Mouse (Mus musculus): ENCODE measurements around the gene Celf2. TPM values are rescaled to one million over a fixed set of nuclear protein-coding genes. Genes with fewer than 3 reads are reported as not detected.
"Not testable (repeated sequence)": the region's sequence is repeated elsewhere in the genome, so short reads cannot be mapped to it uniquely, and the experiment has no call there.

Celf2 gene
- polyA plus RNA-seq, 1 experiment: 68.7 TPM

DNA sequence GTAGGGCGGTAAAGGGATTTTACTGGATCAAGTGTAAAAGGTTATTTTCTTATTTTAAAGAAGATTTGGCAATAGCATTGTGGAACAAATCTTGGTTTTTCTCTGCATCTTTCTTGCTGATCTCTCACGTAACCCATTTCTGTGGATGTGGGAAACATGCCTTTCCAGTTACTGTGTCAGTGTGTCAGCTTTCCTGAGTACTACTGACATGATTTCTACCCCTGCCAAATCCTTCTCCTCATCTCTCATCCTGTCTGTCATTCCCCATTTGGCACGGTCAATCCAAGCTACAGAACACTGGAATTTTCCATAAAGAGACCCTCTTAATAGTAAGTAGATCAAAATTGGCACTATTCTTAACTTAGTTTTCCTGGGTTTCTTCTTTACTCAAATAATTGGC lies 221.9 kb downstream of the Celf2 start:
- Histone ChIP-seq H3K27ac (ENCODE audit: insufficient read depth, low read length) (no peak overlapping the region), H3K27me3 (ENCODE audit: control insufficient read depth, insufficient read depth, low read length) (no peaks in the 10 kb centered on the region), H3K4me1 (ENCODE audit: control insufficient read depth, insufficient read depth, low read length) (no peaks in the 10 kb centered on the region), H3K4me3 (replicated peaks; ENCODE audit: insufficient read depth, low read depth, low read length) (no peak overlapping the region)
- TF ChIP-seq CTCF (IDR thresholded peaks at IDR 0.05; ENCODE audit: borderline replicate concordance, insufficient read depth, low read depth, low read length): no peak
- TF ChIP-seq POLR2A (IDR thresholded peaks at IDR 0.05; ENCODE audit: borderline replicate concordance, insufficient read depth, low read length): no peak
- no peak for DNase-seq
- 62% methylated on average over 3 of the region's 3 CpGs for WGBS

DNA sequence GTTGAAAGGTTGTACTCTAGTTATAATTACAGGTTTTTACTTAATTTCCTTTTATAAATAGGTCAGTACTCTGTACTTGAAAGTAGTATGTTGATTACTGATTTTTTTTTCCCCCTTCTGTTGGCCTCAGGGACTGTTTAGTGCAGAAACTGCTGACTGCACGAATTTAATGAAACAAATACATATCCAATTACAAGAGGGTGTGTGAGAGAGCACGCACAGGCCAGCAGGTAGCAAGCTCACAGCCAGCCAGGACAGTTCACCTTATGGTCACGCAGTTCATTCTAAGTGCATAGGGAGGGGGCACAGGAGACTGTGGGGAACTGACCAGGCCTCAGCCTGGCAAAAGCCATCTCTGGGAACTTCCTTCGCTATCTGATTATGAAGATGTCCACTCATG lies 236.1 kb downstream of the Celf2 start:
- Histone ChIP-seq H3K4me3 (replicated peaks; ENCODE audit: insufficient read depth, low read depth, low read length) (no peak overlapping the region), H3K4me1 (ENCODE audit: control insufficient read depth, insufficient read depth, low read length) (no peaks in the 10 kb centered on the region), H3K27me3 (ENCODE audit: control insufficient read depth, insufficient read depth, low read length) (no peaks in the 10 kb centered on the region), H3K27ac (ENCODE audit: insufficient read depth, low read length) (no peak overlapping the region)
- WGBS: 19% methylated on average over 4 of the region's 4 CpGs
- TF ChIP-seq CTCF (IDR thresholded peaks at IDR 0.05; ENCODE audit: borderline replicate concordance, insufficient read depth, low read depth, low read length) (no peak), POLR2A (IDR thresholded peaks at IDR 0.05; ENCODE audit: borderline replicate concordance, insufficient read depth, low read length) (no peak)
- DNase-seq: peak in 1 of 2 experiments; percentile 20

DNA sequence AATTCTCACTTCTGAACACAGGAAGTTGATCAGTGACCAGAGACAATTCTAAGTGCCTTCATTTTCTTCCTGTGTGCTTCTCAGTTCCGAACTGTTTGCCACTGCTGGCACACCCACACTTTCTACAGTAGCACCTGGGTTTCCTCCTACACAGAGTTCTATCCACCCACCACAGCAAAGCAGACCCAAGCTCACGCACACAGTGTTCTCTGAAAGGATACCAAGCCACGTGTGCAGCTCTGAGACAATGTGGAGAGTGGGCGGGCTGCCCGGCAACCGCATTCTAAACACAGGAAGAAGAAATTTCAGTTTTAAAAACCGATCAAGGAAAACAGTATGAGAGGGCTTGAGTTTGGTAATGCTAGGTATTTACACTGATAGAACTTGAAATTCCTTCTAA lies 239.3 kb downstream of the Celf2 start:
- H3K4me1 ChIP-seq (ENCODE audit: control insufficient read depth, insufficient read depth, low read length): no peaks in the 10 kb centered on the region
- no peak for DNase-seq
- WGBS: 82% methylated on average over 7 of the region's 7 CpGs
- TF ChIP-seq POLR2A (IDR thresholded peaks at IDR 0.05; ENCODE audit: borderline replicate concordance, insufficient read depth, low read length) (no peak), CTCF (IDR thresholded peaks at IDR 0.05; ENCODE audit: borderline replicate concordance, insufficient read depth, low read depth, low read length) (no peak)
- no peak overlapping the region for H3K4me3 ChIP-seq (replicated peaks; ENCODE audit: insufficient read depth, low read depth, low read length)
- no peak overlapping the region for H3K27ac ChIP-seq (ENCODE audit: insufficient read depth, low read length)
- H3K27me3 ChIP-seq (ENCODE audit: control insufficient read depth, insufficient read depth, low read length): no peaks in the 10 kb centered on the region

DNA sequence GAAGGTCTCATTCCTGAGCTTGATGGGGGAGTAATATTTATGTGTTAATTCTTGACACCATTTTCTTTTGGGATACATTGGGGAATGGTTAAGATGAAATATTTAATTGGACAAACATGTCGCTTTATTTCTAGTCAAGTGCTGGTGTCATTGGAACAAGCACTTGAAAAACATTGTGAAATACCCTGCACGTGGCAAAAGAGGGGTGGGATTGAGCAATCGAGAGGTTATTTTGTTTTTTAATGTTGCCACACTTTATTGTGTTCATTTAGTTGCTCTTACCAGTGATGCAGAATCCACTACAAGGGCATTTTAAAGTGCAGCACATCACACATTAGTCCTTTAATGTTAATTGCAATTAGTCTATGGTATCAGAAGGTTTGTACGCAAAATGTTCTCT lies 242.2 kb downstream of the Celf2 start:
- Histone ChIP-seq H3K4me1 (ENCODE audit: control insufficient read depth, insufficient read depth, low read length) (no peaks in the 10 kb centered on the region), H3K27ac (ENCODE audit: insufficient read depth, low read length) (no peak overlapping the region), H3K4me3 (replicated peaks; ENCODE audit: insufficient read depth, low read depth, low read length) (no peak overlapping the region), H3K27me3 (ENCODE audit: control insufficient read depth, insufficient read depth, low read length) (no peaks in the 10 kb centered on the region)
- TF ChIP-seq POLR2A (IDR thresholded peaks at IDR 0.05; ENCODE audit: borderline replicate concordance, insufficient read depth, low read length): no peak
- DNase-seq: no peak
- 95% methylated on average over 4 of the region's 4 CpGs for WGBS

DNA sequence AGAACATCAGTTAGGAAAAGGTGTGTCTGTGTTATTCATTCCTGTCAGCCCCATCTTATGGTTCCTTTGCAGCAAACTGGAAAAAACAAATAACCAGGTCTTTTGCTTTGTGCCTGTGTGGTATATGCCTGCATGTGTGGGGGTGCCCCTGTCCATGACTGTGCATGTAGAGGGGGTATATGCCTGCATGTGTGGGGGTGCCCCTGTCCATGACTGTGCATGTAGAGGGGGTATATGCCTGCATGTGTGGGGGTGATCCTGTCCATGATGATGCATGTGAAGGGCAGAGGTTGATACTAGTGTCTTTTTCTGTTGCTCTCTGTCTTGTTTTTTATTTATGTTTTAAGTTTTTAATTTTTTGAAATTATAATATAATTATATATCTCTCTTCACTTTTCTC lies 246.7 kb downstream of the Celf2 start:
- not testable (repeated sequence) for DNase-seq; H3K27me3 ChIP-seq (ENCODE audit: control insufficient read depth, insufficient read depth, low read length); H3K4me1 ChIP-seq (ENCODE audit: control insufficient read depth, insufficient read depth, low read length); H3K27ac ChIP-seq (ENCODE audit: insufficient read depth, low read length); H3K4me3 ChIP-seq (replicated peaks; ENCODE audit: insufficient read depth, low read depth, low read length)

DNA sequence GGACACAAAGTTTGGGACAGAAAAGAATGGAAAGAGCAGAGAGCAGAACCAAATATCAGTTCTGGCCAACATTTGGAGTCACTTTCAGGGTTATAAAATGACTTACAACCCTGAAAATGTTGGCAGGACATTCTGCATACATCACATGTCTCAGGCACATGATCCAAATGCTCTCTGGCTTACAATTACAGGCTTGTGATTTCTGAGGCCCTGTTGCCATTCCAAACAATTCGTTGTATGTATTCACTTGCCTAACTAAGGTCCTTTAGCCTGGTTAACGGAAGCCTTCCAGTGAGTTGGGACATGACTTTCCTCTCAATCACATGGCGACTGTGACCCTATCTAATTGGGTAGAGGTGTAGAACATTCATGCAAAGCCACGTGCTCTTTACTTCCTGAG lies 249.2 kb downstream of the Celf2 start:
- H3K4me1 ChIP-seq (ENCODE audit: control insufficient read depth, insufficient read depth, low read length): no peaks in the 10 kb centered on the region
- 70% methylated on average over 4 of the region's 4 CpGs for WGBS
- no peak overlapping the region for H3K4me3 ChIP-seq (replicated peaks; ENCODE audit: insufficient read depth, low read depth, low read length)
- no peak for TF ChIP-seq CTCF (IDR thresholded peaks at IDR 0.05; ENCODE audit: borderline replicate concordance, insufficient read depth, low read depth, low read length)
- no peak for TF ChIP-seq POLR2A (IDR thresholded peaks at IDR 0.05; ENCODE audit: borderline replicate concordance, insufficient read depth, low read length)
- no peak overlapping the region for H3K27ac ChIP-seq (ENCODE audit: insufficient read depth, low read length)
- no peak for DNase-seq
- no peaks in the 10 kb centered on the region for H3K27me3 ChIP-seq (ENCODE audit: control insufficient read depth, insufficient read depth, low read length)

DNA sequence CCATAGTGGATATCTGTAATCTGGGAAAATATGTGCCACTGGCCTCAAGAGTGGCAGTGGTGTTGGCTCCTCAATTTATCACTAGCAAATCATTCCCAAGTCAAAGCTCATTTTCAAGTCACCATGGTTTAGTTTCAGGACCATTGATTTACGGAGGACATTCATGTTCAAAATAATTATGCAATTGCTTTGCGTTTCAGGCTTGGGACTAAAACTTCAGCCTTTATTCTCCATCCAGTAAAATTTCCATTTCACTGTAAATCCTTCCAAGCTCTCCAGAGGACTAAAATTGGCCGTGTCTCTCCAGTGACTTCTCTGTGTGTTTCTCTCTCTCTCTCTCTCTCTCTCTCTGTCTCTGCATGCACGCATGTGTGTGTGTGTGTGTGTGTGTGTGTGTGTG lies 249.7 kb downstream of the Celf2 start:
- no peak overlapping the region for H3K4me3 ChIP-seq (replicated peaks; ENCODE audit: insufficient read depth, low read depth, low read length)
- no peaks in the 10 kb centered on the region for H3K27me3 ChIP-seq (ENCODE audit: control insufficient read depth, insufficient read depth, low read length)
- no peak overlapping the region for H3K27ac ChIP-seq (ENCODE audit: insufficient read depth, low read length)
- TF ChIP-seq POLR2A (IDR thresholded peaks at IDR 0.05; ENCODE audit: borderline replicate concordance, insufficient read depth, low read length): no peak
- DNase-seq: no peak
- 81% methylated on average over 4 of the region's 4 CpGs for WGBS
- no peaks in the 10 kb centered on the region for H3K4me1 ChIP-seq (ENCODE audit: control insufficient read depth, insufficient read depth, low read length)

DNA sequence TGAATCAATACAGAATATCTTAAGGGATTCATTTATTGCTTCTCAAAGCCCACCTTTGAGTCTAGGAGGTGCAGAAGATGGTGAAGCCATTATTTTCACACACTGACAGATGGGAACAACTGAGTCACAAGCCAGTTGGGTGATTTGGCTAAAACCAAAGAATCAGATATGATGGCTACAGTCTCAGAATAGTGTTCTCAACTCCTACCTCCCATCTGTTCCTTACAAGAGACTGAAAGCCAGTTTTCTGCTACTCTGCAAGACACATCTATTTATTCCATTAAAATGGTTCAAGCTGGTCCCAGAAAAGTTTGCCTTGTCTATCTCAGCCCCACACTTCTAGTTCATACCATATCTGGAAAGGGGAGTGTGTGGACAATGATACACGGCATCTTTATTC lies 253.3 kb downstream of the Celf2 start:
- H3K4me3 ChIP-seq (replicated peaks; ENCODE audit: insufficient read depth, low read depth, low read length): no peak overlapping the region
- no peaks in the 10 kb centered on the region for H3K4me1 ChIP-seq (ENCODE audit: control insufficient read depth, insufficient read depth, low read length)
- no peak overlapping the region for H3K27ac ChIP-seq (ENCODE audit: insufficient read depth, low read length)
- TF ChIP-seq CTCF (IDR thresholded peaks at IDR 0.05; ENCODE audit: borderline replicate concordance, insufficient read depth, low read depth, low read length): no peak
- DNase-seq: no peak
- WGBS: 92% methylated on average over 1 of the region's 1 CpGs
- H3K27me3 ChIP-seq (ENCODE audit: control insufficient read depth, insufficient read depth, low read length): no peaks in the 10 kb centered on the region

DNA sequence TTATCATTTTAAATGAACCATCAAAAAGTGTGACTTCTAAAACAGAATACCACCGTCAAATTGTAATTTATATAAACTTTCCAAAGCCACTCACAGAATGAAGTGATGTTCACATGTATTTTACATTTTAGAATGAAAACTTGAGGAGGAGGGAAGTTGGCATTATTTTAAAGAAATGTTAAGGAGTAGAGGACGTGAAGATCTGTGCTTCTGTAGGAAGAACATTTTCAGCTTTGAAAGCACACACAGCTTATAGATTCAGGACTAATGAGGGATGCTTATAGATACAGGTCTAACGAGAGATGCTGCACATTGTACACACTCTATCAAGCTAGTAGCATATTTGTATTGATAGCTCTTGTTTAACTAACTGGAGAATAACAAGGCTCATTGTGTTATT lies 254.0 kb downstream of the Celf2 start:
- TF ChIP-seq CTCF (IDR thresholded peaks at IDR 0.05; ENCODE audit: borderline replicate concordance, insufficient read depth, low read depth, low read length): no peak
- TF ChIP-seq POLR2A (IDR thresholded peaks at IDR 0.05; ENCODE audit: borderline replicate concordance, insufficient read depth, low read length): no peak
- Histone ChIP-seq H3K27me3 (ENCODE audit: control insufficient read depth, insufficient read depth, low read length) (no peaks in the 10 kb centered on the region), H3K4me1 (ENCODE audit: control insufficient read depth, insufficient read depth, low read length) (no peaks in the 10 kb centered on the region), H3K27ac (ENCODE audit: insufficient read depth, low read length) (no peak overlapping the region), H3K4me3 (replicated peaks; ENCODE audit: insufficient read depth, low read depth, low read length) (no peak overlapping the region)
- 90% methylated on average over 3 of the region's 3 CpGs for WGBS
- no peak for DNase-seq

Measured in cerebellum, adult 2 months (tissue).